Mouse (Mus musculus): ENCODE results near the gene Pygb. TPM values are rescaled to one million over a fixed set of nuclear protein-coding genes. Genes with fewer than 3 reads are reported as not detected.

The Pygb gene
- total and polyA plus RNA-seq, 3 experiments, result 343 to 514 (median 448) TPM

GRCm38 (mm10) chr2:150837781-150838180, 51.2 kb downstream of the Pygb start:
- Histone ChIP-seq H3K27me3 (ENCODE audit: control insufficient read depth, insufficient read depth, low read length) (no peaks in the 10 kb centered on the region), H3K4me1 (ENCODE audit: control insufficient read depth, insufficient read depth, low read length) (peaks cover 1% of the 10 kb centered on the region; the same call in 1 of the 2 replicates), H3K27ac (no peak overlapping the region), H3K9ac (ENCODE audit: low read depth, low read length) (no peak overlapping the region), H3K36me3 (ENCODE audit: control insufficient read depth, insufficient read depth, low read length) (no peaks in the 10 kb centered on the region), H3K79me2 (replicated peaks; ENCODE audit: control insufficient read depth, insufficient read depth, low read length) (no peaks in the 10 kb centered on the region), H3K4me3 (no peak overlapping the region)
- 83% methylated on average over 3 of the region's 3 CpGs for WGBS
- intact Hi-C loops (cut with DNase I), result no loop called here
- no peak for DNase-seq
- no peak for TF ChIP-seq POLR2A (IDR thresholded peaks at IDR 0.05; ENCODE audit: insufficient read depth, low read depth, low read length)
- TF ChIP-seq EP300 (IDR thresholded peaks at IDR 0.05; ENCODE audit: insufficient read depth, low read depth, low read length), result no peak
- no peak for TF ChIP-seq CTCF (IDR thresholded peaks at IDR 0.05)

GRCm38 (mm10) chr2:150839686-150840471, 53.3 kb downstream of the Pygb start:
- Histone ChIP-seq H3K36me3 (ENCODE audit: control insufficient read depth, insufficient read depth, low read length) (no peaks in the 10 kb centered on the region), H3K79me2 (replicated peaks; ENCODE audit: control insufficient read depth, insufficient read depth, low read length) (no peaks in the 10 kb centered on the region), H3K27me3 (ENCODE audit: control insufficient read depth, insufficient read depth, low read length) (no peaks in the 10 kb centered on the region), H3K4me3 (no peak overlapping the region), H3K27ac (peak overlapping the region; percentile 20; the same call in 1 of the 2 replicates), H3K4me1 (ENCODE audit: control insufficient read depth, insufficient read depth, low read length) (peaks cover 1% of the 10 kb centered on the region; the same call in 1 of the 2 replicates), H3K9ac (ENCODE audit: low read depth, low read length) (no peak overlapping the region)
- no peak for TF ChIP-seq POLR2A (IDR thresholded peaks at IDR 0.05; ENCODE audit: insufficient read depth, low read depth, low read length)
- TF ChIP-seq EP300 (IDR thresholded peaks at IDR 0.05; ENCODE audit: insufficient read depth, low read depth, low read length), result no peak
- no peak for TF ChIP-seq CTCF (IDR thresholded peaks at IDR 0.05)
- peak in 1 of 2 experiments; percentile 61 for DNase-seq
- intact Hi-C loops (cut with DNase I), result no loop called here
- 61% methylated on average over 12 of the region's 12 CpGs for WGBS

GRCm38 (mm10) chr2:150841109-150841508, 54.6 kb downstream of the Pygb start:
- TF ChIP-seq EP300 (IDR thresholded peaks at IDR 0.05; ENCODE audit: insufficient read depth, low read depth, low read length) (no peak), POLR2A (IDR thresholded peaks at IDR 0.05; ENCODE audit: insufficient read depth, low read depth, low read length) (no peak), CTCF (IDR thresholded peaks at IDR 0.05) (no peak)
- Histone ChIP-seq H3K79me2 (replicated peaks; ENCODE audit: control insufficient read depth, insufficient read depth, low read length) (no peaks in the 10 kb centered on the region), H3K27ac (peak overlapping the region; percentile 12), H3K4me3 (no peak overlapping the region), H3K4me1 (ENCODE audit: control insufficient read depth, insufficient read depth, low read length) (peaks cover 2% of the 10 kb centered on the region), H3K9ac (ENCODE audit: low read depth, low read length) (no peak overlapping the region), H3K27me3 (ENCODE audit: control insufficient read depth, insufficient read depth, low read length) (no peaks in the 10 kb centered on the region), H3K36me3 (ENCODE audit: control insufficient read depth, insufficient read depth, low read length) (no peaks in the 10 kb centered on the region)
- intact Hi-C loops (cut with DNase I), result no loop called here
- 85% methylated on average over 11 of the region's 11 CpGs for WGBS
- no peak for DNase-seq

- peak in 1 of 2 experiments; percentile 44 for DNase-seq
- H3K79me2 ChIP-seq (replicated peaks; ENCODE audit: control insufficient read depth, insufficient read depth, low read length), result no peaks in the 10 kb centered on the region
- H3K4me3 ChIP-seq, result no peak overlapping the region
- no peak for TF ChIP-seq EP300 (IDR thresholded peaks at IDR 0.05; ENCODE audit: insufficient read depth, low read depth, low read length)
- no peak for TF ChIP-seq CTCF (IDR thresholded peaks at IDR 0.05)
- 0 out of 2 replicates have a peak, but pooled peaks have one; percentile 22 for TF ChIP-seq POLR2A (IDR thresholded peaks at IDR 0.05; ENCODE audit: insufficient read depth, low read depth, low read length)
- H3K27me3 ChIP-seq (ENCODE audit: control insufficient read depth, insufficient read depth, low read length), result no peaks in the 10 kb centered on the region
- peaks cover 2% of the 10 kb centered on the region for H3K4me1 ChIP-seq (ENCODE audit: control insufficient read depth, insufficient read depth, low read length)
- no peak overlapping the region for H3K9ac ChIP-seq (ENCODE audit: low read depth, low read length)
- intact Hi-C loops (cut with DNase I), result no loop called here
- WGBS, result 63% methylated on average over 7 of the region's 7 CpGs
- no peaks in the 10 kb centered on the region for H3K36me3 ChIP-seq (ENCODE audit: control insufficient read depth, insufficient read depth, low read length)
- H3K27ac ChIP-seq, result no peak overlapping the region
These were observed 55.5 kb downstream of the Pygb start for GRCm38 (mm10) chr2:150842049-150842461.

- no peak overlapping the region for H3K4me3 ChIP-seq
- WGBS, result 47% methylated on average over 1 of the region's 1 CpGs
- no peak for TF ChIP-seq CTCF (IDR thresholded peaks at IDR 0.05)
- no peak for TF ChIP-seq POLR2A (IDR thresholded peaks at IDR 0.05; ENCODE audit: insufficient read depth, low read depth, low read length)
- no peak for TF ChIP-seq EP300 (IDR thresholded peaks at IDR 0.05; ENCODE audit: insufficient read depth, low read depth, low read length)
- intact Hi-C loops (cut with DNase I), result loop anchor here (5.0 kb wide), 1 partner anchor 158 kb away; no protein-coding TSS in a partner anchor
- peak overlapping the region; percentile 31; the same call in 1 of the 2 replicates for H3K27ac ChIP-seq
- DNase-seq, result peak; percentile 37 to 58
- H3K27me3 ChIP-seq (ENCODE audit: control insufficient read depth, insufficient read depth, low read length), result no peaks in the 10 kb centered on the region
- H3K9ac ChIP-seq (ENCODE audit: low read depth, low read length), result no peak overlapping the region
- H3K79me2 ChIP-seq (replicated peaks; ENCODE audit: control insufficient read depth, insufficient read depth, low read length), result no peaks in the 10 kb centered on the region
- peaks cover 1% of the 10 kb centered on the region for H3K4me1 ChIP-seq (ENCODE audit: control insufficient read depth, insufficient read depth, low read length)
- no peaks in the 10 kb centered on the region for H3K36me3 ChIP-seq (ENCODE audit: control insufficient read depth, insufficient read depth, low read length)
These were observed 58.3 kb downstream of the Pygb start for GRCm38 (mm10) chr2:150844798-150845197.

GRCm38 (mm10) chr2:150847436-150847995, 61.0 kb downstream of the Pygb start:
- Histone ChIP-seq H3K79me2 (replicated peaks; ENCODE audit: control insufficient read depth, insufficient read depth, low read length) (no peaks in the 10 kb centered on the region), H3K4me1 (ENCODE audit: control insufficient read depth, insufficient read depth, low read length) (peaks cover 3% of the 10 kb centered on the region), H3K27me3 (ENCODE audit: control insufficient read depth, insufficient read depth, low read length) (no peaks in the 10 kb centered on the region), H3K9ac (ENCODE audit: low read depth, low read length) (no peak overlapping the region), H3K36me3 (ENCODE audit: control insufficient read depth, insufficient read depth, low read length) (no peaks in the 10 kb centered on the region), H3K4me3 (no peak overlapping the region), H3K27ac (no peak overlapping the region)
- TF ChIP-seq EP300 (IDR thresholded peaks at IDR 0.05; ENCODE audit: insufficient read depth, low read depth, low read length), result no peak
- TF ChIP-seq CTCF (IDR thresholded peaks at IDR 0.05), result no peak
- TF ChIP-seq POLR2A (IDR thresholded peaks at IDR 0.05; ENCODE audit: insufficient read depth, low read depth, low read length), result no peak
- WGBS, result 90% methylated on average over 8 of the region's 8 CpGs
- intact Hi-C loops (cut with DNase I), result loop anchor here (5.0 kb wide), 1 partner anchor 155 kb away; no protein-coding TSS in a partner anchor
- no peak for DNase-seq

Data from heart, adult 2 months (tissue).